Mouse (Mus musculus) CD8-positive naive resting alpha-beta T cell, adult 57 days (primary cell): ENCODE data around the gene Ece1. TPM values are rescaled to one million over a fixed set of nuclear protein-coding genes. Genes with fewer than 3 reads are reported as not detected.

Experiments used
- total RNA-seq: library from RNA; stranded (reverse); gene quantifications from one replicate; pipeline ENCODE4 v1.2.4, GENCODE M21; 2023

Ece1 gene
- total RNA-seq, result 49.6 TPM

GRCm38 (mm10) chr4:137862019-137862418 is at the start of gene Ece1:
Gene Ece1 (plus strand): TSS chr4:137862237.

GRCm38 (mm10) chr4:137992890-137993289 is 130.9 kb downstream of the Ece1 start, which contains the start of gene Eif4g3:
Gene Eif4g3 (plus strand): TSS chr4:137993022.

Other genes starting within 250 kb of the Ece1 start
- 2.0 TPM for gene Rap1gap, start 197.5 kb upstream of the Ece1 start, total RNA-seq
- gene Alpl, start 65.9 kb upstream of the Ece1 start, total RNA-seq, result 16.9 TPM
- gene Eif4g3, start 130.8 kb downstream of the Ece1 start, total RNA-seq, result 130 TPM